Mouse (Mus musculus): Measurements from ENCODE around the gene Ssx2ip. TPM values are rescaled to one million over a fixed set of nuclear protein-coding genes. Genes with fewer than 3 reads are reported as not detected.
"Not testable (repeated sequence)": the region's sequence is repeated elsewhere in the genome, so short reads cannot be mapped to it uniquely, and the experiment has no call there.

Ssx2ip gene
- total RNA-seq, 2 experiments from 2014 or later, result 13.0 to 15.1 TPM

- no peak for DNase-seq
These were observed 672 bp upstream of the Ssx2ip start for GRCm38 (mm10) chr3:146403770-146404169.

DNA sequence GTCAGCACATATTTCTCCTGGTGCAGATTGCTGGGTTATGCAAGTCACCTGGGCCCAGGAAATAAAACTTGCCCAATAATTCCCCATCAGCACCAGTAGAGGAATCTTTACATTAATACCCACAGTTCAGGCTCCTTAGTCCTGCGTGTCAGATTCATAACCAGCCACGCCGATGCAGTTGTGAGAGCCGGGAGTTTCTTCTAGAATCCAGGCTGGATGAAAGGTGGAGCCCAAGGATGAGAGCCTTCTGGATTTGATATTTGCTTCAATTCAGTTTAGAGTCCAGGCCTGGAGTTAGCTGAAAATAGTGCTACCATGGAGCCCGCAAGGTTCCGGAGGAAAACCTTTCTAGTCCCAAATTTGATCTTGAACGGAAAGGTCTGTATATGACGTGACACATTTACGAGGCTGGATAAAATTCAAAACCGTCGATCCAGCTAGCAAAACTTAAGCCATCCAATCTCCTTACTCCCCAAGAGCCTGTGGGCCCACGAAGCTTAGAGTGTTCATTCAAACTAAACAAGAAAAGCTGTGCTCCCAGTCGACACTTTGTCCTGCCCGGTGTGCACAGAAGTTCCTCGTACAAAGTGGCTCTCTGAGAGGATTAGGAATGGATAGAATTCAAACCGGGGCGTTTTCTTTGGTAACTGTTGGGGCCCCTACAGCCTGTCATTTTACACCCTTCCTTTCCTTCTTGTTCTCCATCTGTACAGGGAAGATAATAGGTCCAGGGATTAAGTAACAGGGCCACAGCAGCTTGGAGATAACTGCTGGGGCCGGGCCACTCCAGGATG, 968 bp downstream of the Ssx2ip start:
- no peak for DNase-seq

DNA sequence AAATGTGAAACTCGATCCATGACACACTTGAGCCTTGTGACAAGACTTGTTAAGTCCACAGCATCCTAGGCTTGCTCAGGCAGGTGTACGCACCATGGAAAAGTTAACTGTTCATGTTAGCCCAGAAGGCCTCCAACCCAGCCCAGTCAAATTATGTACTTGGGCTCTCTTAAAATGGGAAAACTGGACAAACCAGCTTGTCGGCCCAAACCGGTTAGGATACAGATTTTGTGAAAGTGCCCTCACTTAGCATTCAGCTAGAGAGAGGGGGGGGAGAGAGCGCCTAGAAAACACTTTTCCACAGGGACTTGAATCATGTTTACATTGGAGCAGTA, 1.5 kb downstream of the Ssx2ip start:
- DNase-seq, result no peak

GRCm38 (mm10) chr3:146407086-146407721, 2.8 kb downstream of the Ssx2ip start:
- DNase-seq, result no peak

- no peak for DNase-seq
These were observed 5.7 kb downstream of the Ssx2ip start for GRCm38 (mm10) chr3:146410114-146410513.

DNA sequence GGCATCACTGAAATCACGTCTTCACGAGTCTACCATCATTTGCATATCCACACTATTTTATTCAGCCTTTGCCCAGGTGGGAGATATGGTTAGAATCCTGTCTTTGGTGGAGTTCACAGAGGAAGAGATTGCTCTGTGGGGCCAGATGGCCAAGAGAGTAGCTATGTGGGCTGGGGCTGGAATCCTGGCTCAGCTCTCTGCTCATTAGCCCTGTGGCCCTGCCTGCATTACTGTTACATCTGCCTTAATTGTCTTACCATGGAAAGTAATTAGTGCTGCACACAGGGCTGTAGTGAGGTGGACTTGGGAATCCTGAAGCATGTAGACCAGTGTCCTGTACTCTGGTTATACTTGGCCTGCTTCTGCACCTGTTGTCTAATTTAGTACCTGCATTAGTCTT, 7.6 kb downstream of the Ssx2ip start:
- no peak for DNase-seq

DNA sequence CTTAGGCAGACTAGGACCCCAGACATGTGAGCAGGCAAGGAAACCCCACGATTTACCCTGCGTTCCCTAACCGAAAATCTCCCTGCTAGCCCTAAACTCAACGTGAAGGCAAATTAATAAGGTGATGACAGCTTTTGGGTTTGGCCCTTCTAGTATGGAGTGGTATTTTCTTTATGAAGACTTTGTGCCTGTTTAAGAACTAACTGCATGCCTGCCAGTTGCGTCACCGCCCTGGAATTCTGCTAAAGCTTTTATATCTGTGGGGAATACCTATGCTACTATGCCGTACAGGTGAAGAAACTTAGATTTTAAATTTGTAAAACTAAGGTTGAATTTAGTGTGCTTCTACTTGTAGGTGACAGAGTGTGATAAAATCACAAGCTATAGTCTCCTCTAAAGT, 8.0 kb downstream of the Ssx2ip start:
- no peak for DNase-seq

- DNase-seq, result no peak
These were observed 8.6 kb downstream of the Ssx2ip start for GRCm38 (mm10) chr3:146413016-146413415.

DNA sequence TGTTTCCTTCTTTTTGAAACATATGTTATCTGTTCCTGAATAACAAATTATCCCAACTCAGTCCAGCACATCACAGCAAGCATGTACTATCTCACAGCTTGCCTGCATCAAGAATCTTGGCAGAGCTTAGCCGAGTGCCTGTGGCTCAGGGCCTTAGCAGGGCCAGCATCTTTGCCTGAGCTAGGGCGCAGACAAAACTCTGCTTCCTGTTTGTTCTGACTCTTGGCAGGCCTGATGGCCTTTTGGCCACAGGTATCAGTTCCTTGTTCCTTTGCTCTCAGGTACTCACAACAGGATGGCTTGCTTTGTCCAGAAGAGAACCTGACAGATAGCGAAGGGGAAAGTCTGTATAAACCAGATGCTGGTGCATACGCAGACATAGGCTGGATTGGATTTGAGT, 9.6 kb downstream of the Ssx2ip start:
- DNase-seq, result peak in 1 of 2 experiments; percentile 24

DNA sequence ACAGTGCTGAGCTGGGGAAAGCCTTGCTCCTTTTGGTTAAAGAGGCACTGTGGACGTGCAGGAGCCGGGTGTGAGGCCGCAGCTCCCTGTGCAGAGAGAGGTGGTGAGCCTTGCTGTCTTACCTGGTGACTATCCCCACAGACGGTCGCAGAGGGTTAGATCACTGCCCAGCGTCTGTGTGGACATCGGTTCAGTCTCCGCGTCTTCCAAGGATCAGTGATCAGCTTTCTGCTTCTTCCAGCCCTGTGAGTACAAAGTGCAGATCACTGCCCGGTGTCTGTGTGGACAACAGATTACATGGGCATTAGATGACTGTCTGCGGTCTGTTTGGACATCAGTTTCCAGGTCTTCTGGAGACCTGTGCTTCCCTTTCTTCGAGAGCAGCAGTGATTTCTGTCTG, 10.1 kb downstream of the Ssx2ip start:
- DNase-seq, result no peak

GRCm38 (mm10) chr3:146417873-146418272, 13.4 kb downstream of the Ssx2ip start:
- no peak for DNase-seq

GRCm38 (mm10) chr3:146418901-146419300, 14.5 kb downstream of the Ssx2ip start:
- no peak for DNase-seq

DNA sequence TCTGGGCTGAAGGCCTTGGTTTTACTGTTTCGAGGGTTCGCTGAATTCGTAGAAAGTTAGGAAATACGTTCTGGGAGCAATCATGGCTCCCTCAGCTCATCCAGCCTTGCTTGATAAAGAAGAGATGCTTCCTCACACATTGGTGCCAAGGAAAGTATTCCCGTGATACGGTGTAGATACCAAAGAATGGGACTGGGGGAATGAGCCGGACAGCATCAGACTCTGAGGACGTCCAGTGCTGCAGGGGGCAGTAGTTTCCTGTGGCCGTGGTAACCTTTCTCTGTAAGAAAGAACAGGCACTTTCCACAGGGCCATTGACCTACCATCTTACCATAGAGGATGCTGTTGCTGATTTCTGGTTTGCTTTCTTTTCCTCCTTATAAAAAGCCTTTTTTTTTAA, 15.1 kb downstream of the Ssx2ip start:
- DNase-seq, result no peak

GRCm38 (mm10) chr3:146419992-146420537, 15.6 kb downstream of the Ssx2ip start:
- no peak for DNase-seq

- no peak for DNase-seq
These were observed 17.3 kb downstream of the Ssx2ip start for GRCm38 (mm10) chr3:146421787-146422186.

DNA sequence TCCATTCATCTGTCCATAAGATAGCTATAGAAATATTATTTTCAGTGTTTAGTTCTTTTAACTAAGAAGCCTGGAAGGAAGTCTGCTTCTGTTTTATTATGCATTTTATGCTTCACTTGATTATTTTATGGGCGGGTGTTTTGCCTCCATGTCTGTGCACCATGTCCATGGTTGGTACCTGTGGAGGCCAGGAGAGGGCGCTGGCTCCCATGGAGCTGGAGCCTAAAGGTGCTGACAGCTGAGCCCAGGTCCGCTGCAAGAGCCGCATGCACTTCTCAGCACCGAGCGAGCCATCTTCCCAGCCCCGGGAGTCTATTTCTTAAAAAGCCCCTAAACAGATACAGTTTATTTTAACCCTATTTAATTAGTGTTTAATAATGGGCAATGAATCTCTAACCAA, 19.3 kb downstream of the Ssx2ip start:
- no peak for DNase-seq

GRCm38 (mm10) chr3:146424306-146424900, 20.0 kb downstream of the Ssx2ip start:
- no peak for DNase-seq

GRCm38 (mm10) chr3:146425902-146426301, 21.5 kb downstream of the Ssx2ip start:
- DNase-seq, result no peak

- no peak for DNase-seq
These were observed 22.0 kb downstream of the Ssx2ip start for GRCm38 (mm10) chr3:146426489-146426888.

DNA sequence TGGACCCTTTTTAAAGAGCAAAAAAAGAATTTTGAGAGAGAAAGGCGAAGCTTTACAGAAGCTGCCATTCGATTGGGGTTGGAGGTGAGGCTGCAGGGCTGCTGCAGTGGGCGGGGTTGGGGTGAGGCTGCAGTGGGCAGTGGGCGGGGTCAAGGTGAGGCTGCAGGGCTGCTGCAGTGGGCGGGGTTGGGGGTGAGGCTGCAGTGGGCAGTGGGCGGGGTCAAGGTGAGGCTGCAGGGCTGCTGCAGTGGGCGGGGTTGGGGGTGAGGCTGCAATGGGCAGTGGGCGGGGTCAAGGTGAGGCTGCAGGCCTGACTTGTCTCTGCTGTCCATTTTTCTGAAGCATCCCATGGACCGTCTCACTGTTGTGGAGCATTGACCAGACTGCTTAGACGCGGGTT, 28.6 kb downstream of the Ssx2ip start:
- not testable (repeated sequence) for DNase-seq

DNA sequence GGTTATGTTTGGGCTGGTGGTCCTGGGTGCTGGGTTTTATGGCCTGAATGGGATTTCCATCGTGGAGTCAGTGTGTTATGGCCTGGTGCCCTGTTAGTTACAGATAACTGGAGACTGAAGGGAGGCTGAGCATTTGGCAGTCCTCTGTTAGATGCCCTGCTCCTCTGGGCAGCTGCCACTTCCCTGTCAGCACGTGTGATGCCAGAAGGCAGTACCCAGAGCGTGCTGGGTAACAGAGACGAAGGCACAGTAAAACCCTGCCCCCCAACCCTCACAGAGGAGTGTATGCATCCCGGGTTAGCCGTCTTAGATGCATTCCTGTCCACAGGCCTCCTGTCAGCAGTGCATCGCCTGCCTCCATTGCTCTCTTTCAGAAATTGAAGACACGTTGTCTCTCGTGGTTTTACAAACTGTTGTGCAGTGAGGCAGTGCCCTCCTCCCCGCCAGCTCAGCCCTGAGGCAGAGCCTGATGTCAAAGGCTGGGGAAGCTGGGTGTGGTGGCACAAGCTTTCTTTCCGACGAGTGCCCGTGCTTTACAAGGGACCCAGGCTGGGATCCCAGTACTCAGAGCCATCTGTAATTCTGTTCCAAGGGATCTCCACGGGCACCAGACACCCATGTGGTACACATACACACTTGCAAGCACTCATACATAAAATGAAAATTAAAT, 29.4 kb downstream of the Ssx2ip start:
- DNase-seq, result peak in 1 of 2 experiments; percentile 25

- no peak for DNase-seq
These were observed 30.2 kb downstream of the Ssx2ip start for GRCm38 (mm10) chr3:146434686-146435085.

- no peak for DNase-seq
These were observed 31.1 kb downstream of the Ssx2ip start for GRCm38 (mm10) chr3:146435533-146435932.
